Mouse (Mus musculus): Measurements from ENCODE around the gene Osbpl3. TPM values are rescaled to one million over a fixed set of nuclear protein-coding genes. Genes with fewer than 3 reads are reported as not detected.

The Osbpl3 gene
- polyA plus RNA-seq, 1 experiment from 2014 or later: 9.1 TPM

- Histone ChIP-seq H3K9me3 (ENCODE audit: control insufficient read depth, low read length) (no peaks in the 10 kb centered on the region), H3K27me3 (ENCODE audit: control insufficient read depth, insufficient read depth, low read length) (no peaks in the 10 kb centered on the region), H3K9ac (ENCODE audit: low read length) (no peak overlapping the region), H3K27ac (replicated peaks; ENCODE audit: low read depth, low read length) (no peak overlapping the region), H3K4me2 (ENCODE audit: low read depth, severe bottlenecking) (no peak overlapping the region), H3K4me3 (ENCODE audit: low read depth, low read length) (no peak overlapping the region), H3K4me1 (ENCODE audit: control insufficient read depth, insufficient read depth, low read length) (no peaks in the 10 kb centered on the region), H3K36me3 (ENCODE audit: control insufficient read depth, insufficient read depth, low read length) (no peaks in the 10 kb centered on the region)
- no peak for DNase-seq (ENCODE audit: low spot score)
- ATAC-seq (ENCODE audit: insufficient number of reproducible peaks, low FRiP score, low TSS enrichment, low read depth): no peak
- WGBS: 35% methylated on average over 4 of the region's 4 CpGs
These were observed 43.8 kb downstream of the Osbpl3 start for GRCm38 (mm10) chr6:50412174-50412573.

GRCm38 (mm10) chr6:50404698-50405097, 51.3 kb downstream of the Osbpl3 start:
- H3K27me3 ChIP-seq (ENCODE audit: control insufficient read depth, insufficient read depth, low read length): no peaks in the 10 kb centered on the region
- DNase-seq (ENCODE audit: low spot score): no peak
- no peaks in the 10 kb centered on the region for H3K36me3 ChIP-seq (ENCODE audit: control insufficient read depth, insufficient read depth, low read length)
- 89% methylated on average over 11 of the region's 11 CpGs for WGBS
- H3K4me1 ChIP-seq (ENCODE audit: control insufficient read depth, insufficient read depth, low read length): peaks cover 12% of the 10 kb centered on the region
- no peak overlapping the region for H3K27ac ChIP-seq (replicated peaks; ENCODE audit: low read depth, low read length)
- H3K9ac ChIP-seq (ENCODE audit: low read length): no peak overlapping the region
- no peaks in the 10 kb centered on the region for H3K9me3 ChIP-seq (ENCODE audit: control insufficient read depth, low read length)
- ATAC-seq (ENCODE audit: insufficient number of reproducible peaks, low FRiP score, low TSS enrichment, low read depth): no peak
- H3K4me3 ChIP-seq (ENCODE audit: low read depth, low read length): no peak overlapping the region
- H3K4me2 ChIP-seq (ENCODE audit: low read depth, severe bottlenecking): no peak overlapping the region

GRCm38 (mm10) chr6:50403524-50403923, 52.5 kb downstream of the Osbpl3 start:
- no peaks in the 10 kb centered on the region for H3K9me3 ChIP-seq (ENCODE audit: control insufficient read depth, low read length)
- H3K27ac ChIP-seq (replicated peaks; ENCODE audit: low read depth, low read length): no peak overlapping the region
- H3K4me3 ChIP-seq (ENCODE audit: low read depth, low read length): no peak overlapping the region
- H3K36me3 ChIP-seq (ENCODE audit: control insufficient read depth, insufficient read depth, low read length): no peaks in the 10 kb centered on the region
- DNase-seq (ENCODE audit: low spot score) (peak; percentile 38), ATAC-seq (ENCODE audit: insufficient number of reproducible peaks, low FRiP score, low TSS enrichment, low read depth) (no peak)
- H3K9ac ChIP-seq (ENCODE audit: low read length): no peak overlapping the region
- WGBS: 37% methylated on average over 4 of the region's 4 CpGs
- no peak overlapping the region for H3K4me2 ChIP-seq (ENCODE audit: low read depth, severe bottlenecking)
- H3K27me3 ChIP-seq (ENCODE audit: control insufficient read depth, insufficient read depth, low read length): no peaks in the 10 kb centered on the region
- peaks cover 12% of the 10 kb centered on the region for H3K4me1 ChIP-seq (ENCODE audit: control insufficient read depth, insufficient read depth, low read length)

GRCm38 (mm10) chr6:50402872-50403271, 53.1 kb downstream of the Osbpl3 start:
- H3K27ac ChIP-seq (replicated peaks; ENCODE audit: low read depth, low read length): no peak overlapping the region
- ATAC-seq (ENCODE audit: insufficient number of reproducible peaks, low FRiP score, low TSS enrichment, low read depth) (no peak), DNase-seq (ENCODE audit: low spot score) (no peak)
- no peaks in the 10 kb centered on the region for H3K36me3 ChIP-seq (ENCODE audit: control insufficient read depth, insufficient read depth, low read length)
- H3K4me2 ChIP-seq (ENCODE audit: low read depth, severe bottlenecking): no peak overlapping the region
- H3K9ac ChIP-seq (ENCODE audit: low read length): no peak overlapping the region
- H3K4me1 ChIP-seq (ENCODE audit: control insufficient read depth, insufficient read depth, low read length): peaks cover 12% of the 10 kb centered on the region
- no peaks in the 10 kb centered on the region for H3K9me3 ChIP-seq (ENCODE audit: control insufficient read depth, low read length)
- no peak overlapping the region for H3K4me3 ChIP-seq (ENCODE audit: low read depth, low read length)
- H3K27me3 ChIP-seq (ENCODE audit: control insufficient read depth, insufficient read depth, low read length): no peaks in the 10 kb centered on the region
- 83% methylated on average over 4 of the region's 4 CpGs for WGBS

- WGBS: 86% methylated on average over 6 of the region's 6 CpGs
- DNase-seq (ENCODE audit: low spot score) (no peak), ATAC-seq (ENCODE audit: insufficient number of reproducible peaks, low FRiP score, low TSS enrichment, low read depth) (no peak)
- H3K4me3 ChIP-seq (ENCODE audit: low read depth, low read length): no peak overlapping the region
- no peaks in the 10 kb centered on the region for H3K36me3 ChIP-seq (ENCODE audit: control insufficient read depth, insufficient read depth, low read length)
- no peaks in the 10 kb centered on the region for H3K9me3 ChIP-seq (ENCODE audit: control insufficient read depth, low read length)
- H3K27me3 ChIP-seq (ENCODE audit: control insufficient read depth, insufficient read depth, low read length): no peaks in the 10 kb centered on the region
- H3K4me2 ChIP-seq (ENCODE audit: low read depth, severe bottlenecking): no peak overlapping the region
- peaks cover 12% of the 10 kb centered on the region for H3K4me1 ChIP-seq (ENCODE audit: control insufficient read depth, insufficient read depth, low read length)
- no peak overlapping the region for H3K27ac ChIP-seq (replicated peaks; ENCODE audit: low read depth, low read length)
- H3K9ac ChIP-seq (ENCODE audit: low read length): no peak overlapping the region
These were observed 55.8 kb downstream of the Osbpl3 start for GRCm38 (mm10) chr6:50400234-50400633.

GRCm38 (mm10) chr6:50399427-50400195, 56.4 kb downstream of the Osbpl3 start:
- DNase-seq (ENCODE audit: low spot score): no peak
- no peak overlapping the region for H3K4me3 ChIP-seq (ENCODE audit: low read depth, low read length)
- no peaks in the 10 kb centered on the region for H3K9me3 ChIP-seq (ENCODE audit: control insufficient read depth, low read length)
- H3K4me1 ChIP-seq (ENCODE audit: control insufficient read depth, insufficient read depth, low read length): peaks cover 12% of the 10 kb centered on the region
- H3K36me3 ChIP-seq (ENCODE audit: control insufficient read depth, insufficient read depth, low read length): no peaks in the 10 kb centered on the region
- no peaks in the 10 kb centered on the region for H3K27me3 ChIP-seq (ENCODE audit: control insufficient read depth, insufficient read depth, low read length)
- H3K9ac ChIP-seq (ENCODE audit: low read length): no peak overlapping the region
- no peak for ATAC-seq (ENCODE audit: insufficient number of reproducible peaks, low FRiP score, low TSS enrichment, low read depth)
- H3K27ac ChIP-seq (replicated peaks; ENCODE audit: low read depth, low read length): no peak overlapping the region
- H3K4me2 ChIP-seq (ENCODE audit: low read depth, severe bottlenecking): no peak overlapping the region
- 83% methylated on average over 6 of the region's 7 CpGs for WGBS

- Histone ChIP-seq H3K4me3 (ENCODE audit: low read depth, low read length) (no peak overlapping the region), H3K4me1 (ENCODE audit: control insufficient read depth, insufficient read depth, low read length) (peaks cover 4% of the 10 kb centered on the region), H3K27ac (replicated peaks; ENCODE audit: low read depth, low read length) (no peak overlapping the region), H3K9me3 (ENCODE audit: control insufficient read depth, low read length) (no peaks in the 10 kb centered on the region), H3K4me2 (ENCODE audit: low read depth, severe bottlenecking) (no peak overlapping the region), H3K36me3 (ENCODE audit: control insufficient read depth, insufficient read depth, low read length) (no peaks in the 10 kb centered on the region), H3K27me3 (ENCODE audit: control insufficient read depth, insufficient read depth, low read length) (no peaks in the 10 kb centered on the region), H3K9ac (ENCODE audit: low read length) (no peak overlapping the region)
- no peak for DNase-seq (ENCODE audit: low spot score)
- no peak for ATAC-seq (ENCODE audit: insufficient number of reproducible peaks, low FRiP score, low TSS enrichment, low read depth)
- 92% methylated on average over 6 of the region's 6 CpGs for WGBS
These were observed 57.7 kb downstream of the Osbpl3 start for GRCm38 (mm10) chr6:50398324-50398723.

- H3K4me1 ChIP-seq (ENCODE audit: control insufficient read depth, insufficient read depth, low read length): no peaks in the 10 kb centered on the region
- H3K4me3 ChIP-seq (ENCODE audit: low read depth, low read length): no peak overlapping the region
- H3K9ac ChIP-seq (ENCODE audit: low read length): no peak overlapping the region
- WGBS: 75% methylated on average over 5 of the region's 5 CpGs
- no peaks in the 10 kb centered on the region for H3K36me3 ChIP-seq (ENCODE audit: control insufficient read depth, insufficient read depth, low read length)
- DNase-seq (ENCODE audit: low spot score) (no peak), ATAC-seq (ENCODE audit: insufficient number of reproducible peaks, low FRiP score, low TSS enrichment, low read depth) (no peak)
- no peak overlapping the region for H3K4me2 ChIP-seq (ENCODE audit: low read depth, severe bottlenecking)
- no peaks in the 10 kb centered on the region for H3K9me3 ChIP-seq (ENCODE audit: control insufficient read depth, low read length)
- H3K27me3 ChIP-seq (ENCODE audit: control insufficient read depth, insufficient read depth, low read length): no peaks in the 10 kb centered on the region
- H3K27ac ChIP-seq (replicated peaks; ENCODE audit: low read depth, low read length): no peak overlapping the region
These were observed 58.9 kb downstream of the Osbpl3 start for GRCm38 (mm10) chr6:50397116-50397515.

Data from limb, embryonic 11.5 days (tissue).